Mouse (Mus musculus): ENCODE data around the gene Epop.

- TF ChIP-seq EP300 (IDR thresholded peaks at IDR 0.05; ENCODE audit: low read depth) (no peak), CTCF (IDR thresholded peaks at IDR 0.05; ENCODE audit: low read depth) (no peak)
Observed at GRCm38 (mm10) chr11:97665431-97665830, 35.9 kb upstream of the Epop start.

All from heart, postnatal 0 days (tissue).